Mouse (Mus musculus) cerebral cortex, adult 2 months (tissue): ENCODE data around the gene E130311K13Rik.

Source experiments
- WGBS: fragments of 180-500 bp; shearing (Covaris S2); methylation state at CpG from one replicate; pipeline ENCODE4 v1.1.7; 2018; 5-methylcytosine and 5-hydroxymethylcytosine counted together

Gene E130311K13Rik

GRCm38 (mm10) chr3:63928878-63929859 lies at the start of gene E130311K13Rik:
Gene E130311K13Rik (minus strand): TSS chr3:63929472.
- 4% methylated on average over 48 of the region's 48 CpGs for WGBS

- 72% methylated on average over 4 of the region's 4 CpGs for WGBS
Observed at GRCm38 (mm10) chr3:63977895-63978294, 48.6 kb upstream of the E130311K13Rik start.

GRCm38 (mm10) chr3:63975955-63976908 lies 47.0 kb upstream of the E130311K13Rik start, which contains the start of gene Gmps:
Gene Gmps (plus strand): TSS chr3:63976106.
- under 1% methylated on average over 67 of the region's 67 CpGs for WGBS

GRCm38 (mm10) chr3:63965929-63966328 lies 36.7 kb upstream of the E130311K13Rik start:
- WGBS, result 72% methylated on average over 2 of the region's 2 CpGs

GRCm38 (mm10) chr3:63964922-63965249 lies 35.6 kb upstream of the E130311K13Rik start:
- 75% methylated on average over 6 of the region's 6 CpGs for WGBS

GRCm38 (mm10) chr3:63964100-63964921 lies 35.0 kb upstream of the E130311K13Rik start, which contains the start of gene Slc33a1:
Gene Slc33a1 (minus strand): TSS chr3:63964768.
- under 1% methylated on average over 69 of the region's 69 CpGs for WGBS

- 2% methylated on average over 25 of the region's 25 CpGs for WGBS
Observed at GRCm38 (mm10) chr3:63963421-63964099, 34.3 kb upstream of the E130311K13Rik start.

- 81% methylated on average over 3 of the region's 3 CpGs for WGBS
Observed at GRCm38 (mm10) chr3:63949837-63950236, 20.6 kb upstream of the E130311K13Rik start.

- 44% methylated on average over 2 of the region's 2 CpGs for WGBS
Observed at GRCm38 (mm10) chr3:63941204-63941850, 12.1 kb upstream of the E130311K13Rik start.

GRCm38 (mm10) chr3:63938928-63939327 lies 9.7 kb upstream of the E130311K13Rik start:
- WGBS, result 79% methylated on average over 2 of the region's 2 CpGs

GRCm38 (mm10) chr3:63919634-63920033 lies 9.6 kb downstream of the E130311K13Rik start:
- 71% methylated on average over 3 of the region's 3 CpGs for WGBS

- 94% methylated on average over 4 of the region's 4 CpGs for WGBS
Observed at GRCm38 (mm10) chr3:63910301-63910700, 19.0 kb downstream of the E130311K13Rik start.

GRCm38 (mm10) chr3:63905241-63905640 lies 24.0 kb downstream of the E130311K13Rik start:
- WGBS, result 4% methylated on average over 18 of the region's 18 CpGs

GRCm38 (mm10) chr3:63904157-63904556 lies 25.1 kb downstream of the E130311K13Rik start:
- WGBS, result 94% methylated on average over 2 of the region's 2 CpGs

GRCm38 (mm10) chr3:63900021-63900571 lies 29.2 kb downstream of the E130311K13Rik start:
- 17% methylated on average over 12 of the region's 12 CpGs for WGBS

- WGBS, result under 1% methylated on average over 12 of the region's 12 CpGs
Observed at GRCm38 (mm10) chr3:63899309-63899695, 30.0 kb downstream of the E130311K13Rik start, which contains the start of gene Plch1. Gene Plch1 (minus strand): TSS chr3:63899472.

- under 1% methylated on average over 41 of the region's 41 CpGs for WGBS
Observed at GRCm38 (mm10) chr3:63898581-63899308, 30.5 kb downstream of the E130311K13Rik start.

- WGBS, result 63% methylated on average over 1 of the region's 1 CpGs
Observed at GRCm38 (mm10) chr3:63897177-63897576, 32.1 kb downstream of the E130311K13Rik start.

GRCm38 (mm10) chr3:63896303-63896702 lies 33.0 kb downstream of the E130311K13Rik start:
- 85% methylated on average over 4 of the region's 4 CpGs for WGBS
